Mouse (Mus musculus) ES-E14 (cell line): ENCODE measurements around the gene Unk.

Experiments
- CHD2 ChIP-seq: IDR thresholded peaks from 2 replicates; pipeline ENCODE4 v1.6.1; 2014; ENCODE audit warnings: mild to moderate bottlenecking, low read depth, low read length, inconsistent platforms
- HCFC1 ChIP-seq: IDR thresholded peaks from 2 replicates; pipeline ENCODE4 v1.6.1; 2012; ENCODE audit warnings: low read length, inconsistent platforms, borderline replicate concordance; ENCODE audit not compliant: insufficient read depth
- MAFK ChIP-seq: IDR thresholded peaks from 2 replicates; pipeline ENCODE4 v1.6.1; 2014; ENCODE audit warnings: mild to moderate bottlenecking, low read depth, low read length, inconsistent platforms; ENCODE audit not compliant: insufficient read depth
- ZC3H11A ChIP-seq: IDR thresholded peaks from 2 replicates; pipeline ENCODE4 v1.6.1; 2012; ENCODE audit warnings: low read depth, mild to moderate bottlenecking, inconsistent platforms, low read length, borderline replicate concordance
- ZNF384 ChIP-seq: IDR thresholded peaks from 2 replicates; pipeline ENCODE4 v1.6.1; 2012; ENCODE audit warnings: low read depth, low read length, inconsistent platforms

DNA sequence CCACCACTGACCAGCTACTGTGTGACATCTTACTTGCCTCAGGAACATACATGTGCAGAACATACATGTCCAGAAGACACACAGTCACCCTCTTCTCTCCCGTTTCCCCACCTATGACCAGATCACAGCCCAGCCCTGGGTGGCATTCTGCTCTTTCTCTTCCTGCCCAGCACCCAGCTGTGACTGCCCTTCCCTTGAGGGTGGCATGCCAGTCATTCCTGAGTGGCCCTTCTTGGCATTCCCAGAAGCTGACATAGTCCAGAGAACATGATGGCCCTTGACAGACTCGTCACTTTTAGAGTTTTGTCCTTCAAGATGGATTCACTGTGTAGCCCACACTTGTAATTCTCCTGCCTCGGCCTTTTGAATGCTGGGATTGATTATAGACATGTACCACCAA, 42.5 kb downstream of the Unk start:
- TF ChIP-seq CHD2 (no peak), MAFK (no peak), HCFC1 (no peak), ZNF384 (no peak), ZC3H11A (no peak)
